Mouse (Mus musculus) cerebellum, adult 2 months (tissue): Measurements from ENCODE around the gene Iqce.

Experiments
- CTCF ChIP-seq: fragments of 200-500 bp; IDR thresholded peaks from 2 replicates; pipeline ENCODE4 v1.5.1; 2011; ENCODE audit warnings: low read depth, mild to moderate bottlenecking, control low read depth, low read length, moderate library complexity, borderline replicate concordance; ENCODE audit not compliant: insufficient read depth
- POLR2A ChIP-seq: fragments of 200-500 bp; IDR thresholded peaks from 2 replicates; pipeline ENCODE4 v1.6.1; 2011; ENCODE audit warnings: low read length, control low read depth, borderline replicate concordance; ENCODE audit not compliant: insufficient read depth

DNA sequence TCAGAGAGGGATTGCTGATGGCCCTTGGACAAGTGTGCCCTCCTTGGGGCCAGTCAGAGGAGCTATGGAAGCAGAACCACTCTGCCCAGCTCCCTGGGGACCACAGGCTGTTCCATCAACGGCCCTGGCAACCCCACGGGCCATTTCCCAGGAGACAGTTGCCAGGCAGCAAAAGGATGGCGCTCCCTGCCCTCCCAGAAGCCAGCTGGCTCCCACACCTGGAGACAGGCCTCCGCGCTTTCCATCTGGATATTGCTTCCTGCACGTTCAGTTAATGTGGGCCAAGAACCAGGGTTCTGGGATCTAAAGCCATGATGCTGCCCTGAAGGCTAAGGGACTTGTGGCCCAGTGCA, 65.1 kb downstream of the Iqce start:
- TF ChIP-seq POLR2A (no peak), CTCF (no peak)
